Mouse (Mus musculus): ENCODE data around the gene Daam1.
A peak's percentile ranks its signal among the peaks of the same experiment; 100 is the strongest.

Daam1 gene

GRCm38 (mm10) chr12:71938513-71938912 is 107.6 kb downstream of the Daam1 start:
- DNase-seq = no peak

- DNase-seq = no peak
Observed at GRCm38 (mm10) chr12:71941290-71941689, 110.4 kb downstream of the Daam1 start.

DNA sequence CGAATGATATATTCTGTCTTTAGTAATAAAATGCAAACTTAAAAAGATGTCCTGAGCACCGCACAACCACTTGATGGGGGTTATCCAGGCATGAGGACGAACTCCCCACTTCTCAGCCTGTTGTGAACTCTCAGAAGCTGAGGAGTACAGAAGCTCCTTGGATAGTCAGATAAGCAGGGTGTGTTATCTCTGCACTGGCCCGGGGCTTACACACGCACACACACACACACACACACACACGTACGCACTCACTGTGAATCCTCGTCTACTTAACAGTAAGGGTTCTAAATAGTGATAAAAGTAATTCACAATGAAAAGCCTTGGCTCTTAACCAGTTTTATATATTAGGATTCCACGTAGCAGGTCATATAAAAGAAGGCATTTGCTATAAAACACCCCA is 112.2 kb downstream of the Daam1 start:
- no peak for DNase-seq

DNA sequence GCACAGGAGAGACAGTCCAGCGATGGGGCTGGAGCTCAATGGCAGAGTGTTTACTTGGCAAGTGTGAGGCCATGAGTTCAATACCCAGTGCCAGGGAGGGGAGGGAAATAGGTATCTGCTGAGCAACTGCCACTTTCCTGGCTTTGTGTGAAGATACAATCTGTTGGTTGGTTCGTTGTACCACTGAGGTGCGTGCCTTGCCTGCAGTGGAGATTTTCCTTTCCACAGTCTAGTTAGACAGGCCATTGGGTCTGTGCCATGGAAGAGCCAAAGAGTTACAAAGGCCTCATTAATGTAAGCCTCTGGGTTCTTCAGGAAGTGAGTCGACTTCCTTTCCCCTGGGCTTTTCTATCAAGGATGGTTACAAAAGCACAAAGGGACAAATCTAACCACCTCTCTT is 112.8 kb downstream of the Daam1 start:
- no peak for DNase-seq

DNA sequence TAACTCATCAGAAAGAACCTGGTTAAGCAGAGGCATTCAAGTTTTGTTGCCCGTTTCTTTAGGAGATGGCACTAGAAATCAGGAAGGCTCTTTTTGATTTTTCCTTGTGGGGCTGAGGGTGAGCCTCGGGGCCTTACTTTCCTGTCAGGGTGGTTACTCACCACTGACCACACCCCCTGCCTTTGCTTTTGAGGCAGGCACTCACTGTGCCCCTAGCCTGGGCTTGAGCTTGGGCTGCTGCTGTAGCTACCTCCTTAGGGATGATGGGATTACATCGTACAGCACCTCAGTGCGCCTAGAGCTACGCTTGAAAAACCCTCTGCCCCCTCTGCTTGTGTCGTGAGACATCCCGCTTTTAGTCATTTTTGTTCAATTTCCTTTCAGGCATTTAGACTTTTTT is 115.0 kb downstream of the Daam1 start:
- DNase-seq = no peak

DNA sequence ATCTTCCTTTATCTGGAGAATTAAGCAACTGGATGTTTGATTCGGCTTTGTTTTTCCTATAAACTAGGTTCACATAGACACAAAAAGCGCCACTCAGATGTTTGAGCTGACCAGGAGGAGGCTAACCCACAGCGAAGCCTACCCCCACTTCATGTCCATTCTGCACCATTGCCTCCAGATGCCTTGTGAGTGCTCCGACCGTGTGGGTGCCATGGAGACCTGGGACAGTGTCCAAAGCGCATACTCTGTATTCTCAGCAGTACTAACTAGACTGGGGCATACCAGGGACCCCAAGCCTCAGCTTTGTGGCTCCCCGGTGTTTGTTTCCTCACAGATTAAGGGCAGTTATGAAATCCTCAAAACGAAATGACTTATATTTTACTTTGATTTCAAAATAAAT is 115.6 kb downstream of the Daam1 start:
- no peak for DNase-seq

- DNase-seq = no peak
Observed at GRCm38 (mm10) chr12:71948972-71949371, 118.1 kb downstream of the Daam1 start.

DNA sequence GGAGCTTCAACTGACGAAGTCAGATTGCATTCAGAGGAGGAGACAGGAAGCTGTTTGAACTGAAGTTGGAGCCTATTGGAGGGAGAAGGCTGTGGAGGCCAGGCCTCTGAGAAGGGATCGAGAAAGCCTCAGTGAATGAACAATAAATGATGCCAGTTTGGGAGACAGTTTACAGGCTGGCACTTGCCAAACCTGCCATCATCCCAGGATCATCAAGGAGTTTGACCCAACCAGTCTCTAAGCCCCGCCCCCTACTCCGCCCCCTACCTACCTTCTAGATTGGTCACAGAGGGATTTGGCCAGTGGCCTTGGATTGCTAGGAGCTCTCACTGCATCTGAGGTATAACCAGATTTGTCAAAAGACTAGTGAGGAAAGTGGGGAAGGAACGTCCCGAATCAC is 118.7 kb downstream of the Daam1 start:
- no peak for DNase-seq

GRCm38 (mm10) chr12:71950095-71950877 is 119.4 kb downstream of the Daam1 start:
- peak; percentile 14 to 19 for DNase-seq

DNA sequence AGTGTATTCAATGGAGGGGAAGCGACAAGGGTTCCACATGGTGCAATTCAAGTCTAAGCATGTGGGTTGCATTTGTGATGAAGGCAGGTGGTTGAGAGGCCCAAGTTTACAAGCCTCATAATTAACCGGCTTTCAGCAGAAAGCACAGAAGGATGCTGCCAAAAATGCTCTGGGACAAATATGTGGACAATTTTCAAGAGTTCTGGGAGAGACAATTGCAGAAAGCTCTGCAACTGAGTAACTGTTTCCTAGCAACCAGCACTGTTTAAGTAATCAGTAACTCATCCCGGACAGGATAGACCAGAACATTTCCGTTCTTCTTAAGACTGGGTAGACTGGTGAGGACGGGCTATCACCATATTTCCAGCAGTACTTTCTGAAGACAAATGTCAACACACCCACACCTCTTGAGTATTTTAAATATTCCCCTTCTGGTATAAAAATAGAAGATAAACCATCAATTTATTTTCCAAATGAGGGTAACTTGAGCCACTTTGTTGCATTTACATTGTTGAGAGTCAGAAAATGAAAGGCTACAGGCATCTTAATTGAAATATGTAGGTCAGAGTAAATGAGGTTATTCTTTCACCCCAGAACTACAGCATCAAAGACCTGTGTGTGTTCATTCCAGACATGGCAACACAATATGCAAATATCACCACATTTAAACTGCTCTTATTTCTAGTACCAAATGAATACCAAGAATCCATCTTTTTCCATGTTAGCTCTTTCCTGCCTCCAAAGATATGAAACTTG is 123.5 kb downstream of the Daam1 start:
- DNase-seq = no peak

- DNase-seq = no peak
Observed at GRCm38 (mm10) chr12:71956980-71957379, 126.1 kb downstream of the Daam1 start.

- no peak for DNase-seq
Observed at GRCm38 (mm10) chr12:71957496-71957895, 126.6 kb downstream of the Daam1 start.

DNA sequence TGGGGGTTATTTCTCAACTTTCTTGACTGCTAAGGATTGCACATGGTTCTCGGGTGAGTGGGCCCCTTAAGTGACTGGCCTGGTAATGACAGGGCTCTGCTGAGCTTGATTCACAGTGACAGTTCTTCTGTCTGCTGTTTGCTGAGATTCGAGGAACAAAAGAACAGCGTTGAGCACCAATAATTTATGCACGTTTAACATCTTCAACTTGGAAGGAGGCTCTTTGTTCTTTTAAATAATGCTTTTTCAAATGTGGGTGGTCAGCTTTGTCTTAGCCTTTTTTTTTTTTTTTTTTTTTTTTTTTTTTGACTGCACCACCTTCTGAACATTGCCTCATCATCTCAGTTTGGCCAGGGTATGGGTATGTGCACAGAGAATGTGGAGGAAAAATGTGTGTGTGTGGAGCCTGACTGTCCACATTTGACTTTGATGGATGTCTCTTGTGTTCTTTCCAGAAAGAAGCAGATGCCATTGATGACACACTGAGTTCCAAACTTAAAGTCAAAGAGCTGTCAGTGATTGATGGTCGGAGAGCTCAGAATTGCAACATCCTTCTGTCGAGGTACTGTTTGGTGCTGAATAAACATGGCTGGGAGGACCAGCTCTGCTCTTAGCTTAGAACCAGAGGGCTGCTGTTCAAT is 128.6 kb downstream of the Daam1 start:
- DNase-seq = no peak

GRCm38 (mm10) chr12:71961671-71962070 is 130.8 kb downstream of the Daam1 start:
- no peak for DNase-seq

GRCm38 (mm10) chr12:71962616-71963015 is 131.7 kb downstream of the Daam1 start:
- DNase-seq = no peak

DNA sequence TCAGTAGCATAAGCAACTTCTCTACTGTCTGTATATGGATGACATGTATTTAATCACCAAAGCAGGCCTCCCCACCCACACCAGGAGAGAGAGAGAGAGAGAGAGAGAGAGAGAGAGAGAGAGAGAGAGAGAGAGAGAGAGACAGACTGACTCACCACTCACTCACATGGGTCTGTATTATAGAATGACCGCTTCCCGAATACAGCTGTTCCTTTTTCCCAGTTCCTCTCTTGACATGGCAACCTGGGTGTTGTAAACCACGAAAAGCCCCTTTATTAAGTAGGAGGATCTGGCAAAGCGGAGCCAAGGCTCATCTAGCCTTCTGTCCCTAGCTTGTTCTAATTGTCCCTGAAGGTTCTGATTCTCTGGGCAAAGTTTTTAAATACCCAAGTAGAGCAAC is 137.7 kb downstream of the Daam1 start:
- no peak for DNase-seq

DNA sequence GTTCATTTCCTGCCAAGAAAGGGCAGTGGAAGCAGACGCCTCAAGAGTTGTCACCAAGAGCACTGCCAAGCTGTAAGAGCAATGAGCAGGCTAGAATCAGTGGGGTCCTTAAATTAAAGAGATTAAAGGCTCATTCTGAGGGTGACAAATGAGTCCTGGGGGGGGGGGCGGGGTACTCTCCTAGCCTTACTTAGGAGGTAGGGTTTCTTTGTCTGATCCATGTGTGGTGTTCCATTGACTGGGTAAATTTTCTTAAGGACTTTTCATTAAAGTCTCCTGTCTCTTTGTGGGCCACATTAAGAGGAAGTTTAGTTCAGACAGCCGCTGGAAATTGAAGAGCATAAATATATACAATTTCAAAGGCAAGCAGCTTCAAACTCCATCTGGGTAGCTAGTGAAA is 138.1 kb downstream of the Daam1 start:
- no peak for DNase-seq

- no peak for DNase-seq
Observed at GRCm38 (mm10) chr12:71969439-71969838, 138.6 kb downstream of the Daam1 start.

GRCm38 (mm10) chr12:71969941-71970629 is 139.2 kb downstream of the Daam1 start:
- no peak for DNase-seq

DNA sequence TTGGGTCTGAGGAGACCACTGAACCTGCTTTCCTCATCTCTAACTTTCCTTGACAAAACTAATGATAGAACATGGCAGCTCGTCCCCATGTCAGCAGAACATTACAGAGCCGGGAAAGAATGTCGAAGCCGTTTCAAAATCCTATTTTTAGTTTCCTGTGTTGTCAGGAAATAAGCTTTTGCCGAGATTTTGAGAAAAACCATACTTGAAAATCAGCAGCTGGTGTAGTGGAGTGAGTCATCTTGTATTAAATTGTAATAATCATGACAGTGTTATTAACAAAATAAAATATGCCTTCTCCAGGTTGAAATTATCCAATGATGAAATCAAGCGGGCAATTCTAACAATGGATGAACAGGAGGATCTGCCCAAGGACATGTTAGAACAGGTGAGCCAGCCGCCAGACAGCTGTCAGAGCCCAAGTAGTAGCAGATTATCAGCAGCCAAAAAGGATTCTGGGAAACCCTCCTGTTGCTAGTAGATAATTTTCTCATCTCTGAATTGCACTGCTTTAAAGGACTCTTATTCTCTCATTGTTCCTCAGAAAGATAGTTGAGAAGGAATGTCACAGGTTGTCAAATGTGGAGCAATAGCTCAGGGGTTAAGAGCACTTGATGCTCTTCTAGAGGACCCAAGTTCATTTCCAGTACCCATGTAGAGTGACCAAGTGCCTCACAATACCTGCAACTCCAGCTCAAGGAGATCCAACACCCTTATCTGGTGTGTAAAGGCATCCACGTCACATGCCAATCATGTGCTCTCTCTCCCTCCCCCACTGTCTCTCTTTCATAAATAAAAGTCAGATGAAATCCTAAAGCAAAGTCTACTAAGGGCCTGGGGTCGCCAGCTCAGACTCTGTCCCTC is 140.1 kb downstream of the Daam1 start:
- DNase-seq = no peak

- no peak for DNase-seq
Observed at GRCm38 (mm10) chr12:71972126-71972525, 141.2 kb downstream of the Daam1 start.

- DNase-seq = no peak
Observed at GRCm38 (mm10) chr12:71972619-71973266, 141.9 kb downstream of the Daam1 start.
